Mouse (Mus musculus): Measurements from ENCODE around the gene Atp5f1.

DNA sequence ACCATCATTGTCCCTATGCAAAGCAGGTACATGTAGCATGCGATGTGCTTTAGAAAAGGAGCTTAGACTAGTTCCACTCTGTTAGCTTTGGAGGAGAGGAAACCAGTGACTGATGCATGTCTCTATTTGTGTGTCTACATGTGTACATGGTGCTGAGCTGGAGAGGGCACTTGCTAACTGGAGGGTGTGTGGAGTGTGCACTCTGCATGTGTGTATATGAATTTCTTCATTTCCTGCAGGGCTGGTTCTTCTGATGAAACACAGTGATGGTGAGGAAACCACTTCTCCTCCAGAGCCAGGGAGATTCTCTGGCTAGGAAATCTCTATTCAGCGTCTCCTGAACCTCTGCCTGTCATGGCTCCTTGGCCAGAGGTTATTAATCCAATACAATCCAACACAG lies 14.3 kb upstream of the Atp5f1 start:
- TF ChIP-seq CTCF (IDR thresholded peaks at IDR 0.05; ENCODE audit: extremely low read depth, insufficient read depth, low read length) = no peak
- TF ChIP-seq POLR2A (IDR thresholded peaks at IDR 0.05; ENCODE audit: extremely low read depth, insufficient read depth, low read length) = no peak

All from cortical plate, adult 2 months (tissue).